Mouse (Mus musculus): ENCODE measurements around the gene Fam78a. TPM values are rescaled to one million over a fixed set of nuclear protein-coding genes. Genes with fewer than 3 reads are reported as not detected.

Gene Fam78a
- polyA plus RNA-seq, 1 experiment from 2014 or later = 0.82 TPM

DNA sequence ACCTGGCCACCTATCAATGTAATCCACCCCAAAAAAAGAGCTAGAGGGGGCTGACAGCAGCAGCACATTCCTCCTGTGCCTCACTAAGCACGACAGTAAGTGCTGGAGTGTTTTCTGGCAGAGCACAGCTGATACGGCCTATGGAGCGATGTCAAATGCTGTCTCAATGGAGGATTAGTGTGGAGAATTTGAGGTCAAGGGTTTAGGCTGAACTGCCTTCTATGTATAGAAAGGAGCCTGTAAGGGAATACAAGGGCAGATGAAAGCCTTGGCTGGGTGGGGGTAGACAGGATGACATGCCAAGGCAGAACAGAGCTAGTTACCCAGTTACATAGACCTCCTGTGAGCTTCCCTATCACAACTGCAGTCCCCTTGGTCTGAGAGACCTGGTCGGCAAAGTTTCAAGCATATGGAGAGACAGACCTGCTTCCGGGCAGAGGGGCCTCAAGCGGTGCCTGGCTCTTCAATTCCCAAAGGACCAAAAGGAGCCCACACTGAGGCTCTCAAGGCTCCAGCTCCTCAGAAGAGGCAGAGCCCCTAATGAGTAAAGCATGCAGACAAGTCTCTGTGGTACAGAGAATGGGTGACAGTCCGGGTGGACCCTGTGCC is 29.2 kb downstream of the Fam78a start:
- DNase-seq (ENCODE audit: low spot score) (no peak), ATAC-seq (replicated peaks; ENCODE audit: low FRiP score, low read depth) (no peak)
- no peak for TF ChIP-seq CTCF (IDR thresholded peaks at IDR 0.05; ENCODE audit: low read depth)
- Histone ChIP-seq H3K36me3 (ENCODE audit: insufficient read depth, low read length) (peaks cover 19% of the 10 kb centered on the region), H3K9ac (ENCODE audit: low read depth, low read length) (no peak overlapping the region), H3K27me3 (ENCODE audit: insufficient read depth, low read length) (no peaks in the 10 kb centered on the region), H3K27ac (no peak overlapping the region), H3K9me3 (replicated peaks; ENCODE audit: low read length) (no peaks in the 10 kb centered on the region), H3K4me2 (ENCODE audit: low read length) (no peak overlapping the region), H3K4me1 (replicated peaks; ENCODE audit: insufficient read depth, low read length) (no peaks in the 10 kb centered on the region), H3K4me3 (replicated peaks; ENCODE audit: low read depth, low read length) (no peak overlapping the region)
- 61% methylated on average over 7 of the region's 7 CpGs for WGBS

- no peak overlapping the region for H3K27ac ChIP-seq
- H3K27me3 ChIP-seq (ENCODE audit: insufficient read depth, low read length) = no peaks in the 10 kb centered on the region
- no peaks in the 10 kb centered on the region for H3K9me3 ChIP-seq (replicated peaks; ENCODE audit: low read length)
- ATAC-seq (replicated peaks; ENCODE audit: low FRiP score, low read depth) = no peak
- H3K4me3 ChIP-seq (replicated peaks; ENCODE audit: low read depth, low read length) = no peak overlapping the region
- no peaks in the 10 kb centered on the region for H3K4me1 ChIP-seq (replicated peaks; ENCODE audit: insufficient read depth, low read length)
- DNase-seq (ENCODE audit: low spot score) = no peak
- peaks cover 31% of the 10 kb centered on the region for H3K36me3 ChIP-seq (ENCODE audit: insufficient read depth, low read length)
- H3K4me2 ChIP-seq (ENCODE audit: low read length) = no peak overlapping the region
- 92% methylated on average over 7 of the region's 7 CpGs for WGBS
- H3K9ac ChIP-seq (ENCODE audit: low read depth, low read length) = no peak overlapping the region
- TF ChIP-seq CTCF (IDR thresholded peaks at IDR 0.05; ENCODE audit: low read depth) = no peak
Measured at GRCm38 (mm10) chr2:32052418-32052817, 32.2 kb downstream of the Fam78a start.

DNA sequence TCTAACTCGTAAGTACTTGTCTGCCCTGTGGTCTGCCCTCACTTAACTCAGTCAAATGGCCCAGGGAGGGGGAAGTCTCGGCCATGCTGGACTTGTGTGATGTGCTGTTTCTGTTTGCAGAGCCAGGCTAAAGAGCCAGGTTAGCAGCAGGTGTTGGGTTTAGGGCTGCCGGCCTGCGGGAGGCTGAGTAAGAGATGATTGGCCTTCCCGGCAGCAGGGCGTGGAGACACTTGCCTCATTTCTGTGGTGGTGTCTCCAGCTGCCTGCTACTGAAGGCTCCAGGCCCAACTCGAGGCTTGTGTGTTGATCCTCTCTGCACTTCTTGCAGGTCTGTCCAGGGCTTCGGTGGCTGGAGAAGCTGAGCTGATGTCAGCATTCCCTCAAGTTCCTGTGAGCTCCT is 32.9 kb downstream of the Fam78a start:
- ATAC-seq (replicated peaks; ENCODE audit: low FRiP score, low read depth) (no peak), DNase-seq (ENCODE audit: low spot score) (no peak)
- Histone ChIP-seq H3K4me2 (ENCODE audit: low read length) (no peak overlapping the region), H3K9me3 (replicated peaks; ENCODE audit: low read length) (no peaks in the 10 kb centered on the region), H3K4me1 (replicated peaks; ENCODE audit: insufficient read depth, low read length) (no peaks in the 10 kb centered on the region), H3K27ac (no peak overlapping the region), H3K9ac (ENCODE audit: low read depth, low read length) (no peak overlapping the region), H3K27me3 (ENCODE audit: insufficient read depth, low read length) (no peaks in the 10 kb centered on the region), H3K4me3 (replicated peaks; ENCODE audit: low read depth, low read length) (no peak overlapping the region), H3K36me3 (ENCODE audit: insufficient read depth, low read length) (peaks cover 38% of the 10 kb centered on the region)
- WGBS = 74% methylated on average over 8 of the region's 8 CpGs
- no peak for TF ChIP-seq CTCF (IDR thresholded peaks at IDR 0.05; ENCODE audit: low read depth)

GRCm38 (mm10) chr2:32047323-32047722 is 37.3 kb downstream of the Fam78a start:
- H3K36me3 ChIP-seq (ENCODE audit: insufficient read depth, low read length) = peaks cover 55% of the 10 kb centered on the region

GRCm38 (mm10) chr2:32046009-32046408 is 38.6 kb downstream of the Fam78a start:
- no peak for TF ChIP-seq CTCF (IDR thresholded peaks at IDR 0.05; ENCODE audit: low read depth)
- DNase-seq (ENCODE audit: low spot score) = peak; percentile 53
- no peaks in the 10 kb centered on the region for H3K27me3 ChIP-seq (ENCODE audit: insufficient read depth, low read length)
- H3K4me2 ChIP-seq (ENCODE audit: low read length) = no peak overlapping the region
- no peaks in the 10 kb centered on the region for H3K4me1 ChIP-seq (replicated peaks; ENCODE audit: insufficient read depth, low read length)
- no peak for ATAC-seq (replicated peaks; ENCODE audit: low FRiP score, low read depth)
- WGBS = 57% methylated on average over 10 of the region's 10 CpGs
- no peak overlapping the region for H3K9ac ChIP-seq (ENCODE audit: low read depth, low read length)
- no peaks in the 10 kb centered on the region for H3K9me3 ChIP-seq (replicated peaks; ENCODE audit: low read length)
- peaks cover 46% of the 10 kb centered on the region for H3K36me3 ChIP-seq (ENCODE audit: insufficient read depth, low read length)
- H3K27ac ChIP-seq = no peak overlapping the region
- H3K4me3 ChIP-seq (replicated peaks; ENCODE audit: low read depth, low read length) = no peak overlapping the region

More at GRCm38 (mm10) chr2:32047323-32047722, 37.3 kb downstream of the Fam78a start:
- Histone ChIP-seq H3K27ac (no peak overlapping the region), H3K4me1 (replicated peaks; ENCODE audit: insufficient read depth, low read length) (no peaks in the 10 kb centered on the region), H3K4me2 (ENCODE audit: low read length) (no peak overlapping the region), H3K4me3 (replicated peaks; ENCODE audit: low read depth, low read length) (no peak overlapping the region), H3K27me3 (ENCODE audit: insufficient read depth, low read length) (no peaks in the 10 kb centered on the region), H3K9me3 (replicated peaks; ENCODE audit: low read length) (no peaks in the 10 kb centered on the region), H3K9ac (ENCODE audit: low read depth, low read length) (no peak overlapping the region)
- WGBS = 94% methylated on average over 10 of the region's 10 CpGs
- no peak for TF ChIP-seq CTCF (IDR thresholded peaks at IDR 0.05; ENCODE audit: low read depth)
- DNase-seq (ENCODE audit: low spot score) = no peak
- ATAC-seq (replicated peaks; ENCODE audit: low FRiP score, low read depth) = no peak

GRCm38 (mm10) chr2:32045375-32045774 is 39.3 kb downstream of the Fam78a start:
- H3K4me1 ChIP-seq (replicated peaks; ENCODE audit: insufficient read depth, low read length) = no peaks in the 10 kb centered on the region
- no peak for ATAC-seq (replicated peaks; ENCODE audit: low FRiP score, low read depth)
- H3K36me3 ChIP-seq (ENCODE audit: insufficient read depth, low read length) = peaks cover 43% of the 10 kb centered on the region
- H3K9ac ChIP-seq (ENCODE audit: low read depth, low read length) = no peak overlapping the region
- no peak overlapping the region for H3K4me3 ChIP-seq (replicated peaks; ENCODE audit: low read depth, low read length)
- H3K4me2 ChIP-seq (ENCODE audit: low read length) = no peak overlapping the region
- DNase-seq (ENCODE audit: low spot score) = peak; percentile 31
- H3K27me3 ChIP-seq (ENCODE audit: insufficient read depth, low read length) = no peaks in the 10 kb centered on the region
- H3K9me3 ChIP-seq (replicated peaks; ENCODE audit: low read length) = no peaks in the 10 kb centered on the region
- H3K27ac ChIP-seq = no peak overlapping the region
- WGBS = 43% methylated on average over 6 of the region's 6 CpGs
- TF ChIP-seq CTCF (IDR thresholded peaks at IDR 0.05; ENCODE audit: low read depth) = no peak

DNA sequence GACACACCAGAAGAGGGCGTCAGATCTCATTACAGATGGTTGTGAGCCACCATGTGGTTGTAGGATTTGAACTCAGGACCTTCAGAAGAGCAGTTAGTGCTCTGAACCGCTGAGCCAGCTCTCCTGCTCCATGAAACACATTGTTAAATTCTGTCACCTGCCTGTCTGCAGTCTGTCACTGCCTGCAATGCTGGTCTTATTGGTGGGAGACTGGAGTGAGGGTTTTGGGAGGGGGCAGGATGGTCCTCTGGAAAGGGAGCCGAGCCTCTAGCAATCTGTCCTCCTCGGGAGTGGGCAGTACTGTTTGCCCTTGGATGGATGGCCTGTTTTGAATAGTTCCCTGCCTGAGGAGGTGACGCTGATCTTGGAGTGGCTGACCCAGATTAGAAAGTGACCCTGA is 40.8 kb downstream of the Fam78a start:
- no peak for ATAC-seq (replicated peaks; ENCODE audit: low FRiP score, low read depth)
- H3K27me3 ChIP-seq (ENCODE audit: insufficient read depth, low read length) = no peaks in the 10 kb centered on the region
- peaks cover 47% of the 10 kb centered on the region for H3K36me3 ChIP-seq (ENCODE audit: insufficient read depth, low read length)
- no peak for TF ChIP-seq CTCF (IDR thresholded peaks at IDR 0.05; ENCODE audit: low read depth)
- no peak overlapping the region for H3K4me3 ChIP-seq (replicated peaks; ENCODE audit: low read depth, low read length)
- DNase-seq (ENCODE audit: low spot score) = no peak
- H3K4me1 ChIP-seq (replicated peaks; ENCODE audit: insufficient read depth, low read length) = no peaks in the 10 kb centered on the region
- no peak overlapping the region for H3K27ac ChIP-seq
- no peaks in the 10 kb centered on the region for H3K9me3 ChIP-seq (replicated peaks; ENCODE audit: low read length)
- 66% methylated on average over 5 of the region's 5 CpGs for WGBS
- H3K9ac ChIP-seq (ENCODE audit: low read depth, low read length) = no peak overlapping the region
- H3K4me2 ChIP-seq (ENCODE audit: low read length) = no peak overlapping the region

Measured in kidney, postnatal 0 days (tissue).